Mouse (Mus musculus): ENCODE measurements around the gene Rasa4. TPM values are rescaled to one million over a fixed set of nuclear protein-coding genes. Genes with fewer than 3 reads are reported as not detected.
A peak's percentile ranks its signal among the peaks of the same experiment; 100 is the strongest.
"Not testable (repeated sequence)": the region's sequence is repeated elsewhere in the genome, so short reads cannot be mapped to it uniquely, and the experiment has no call there.

Gene Rasa4
- polyA plus RNA-seq, 1 experiment, result 9.1 TPM

DNA sequence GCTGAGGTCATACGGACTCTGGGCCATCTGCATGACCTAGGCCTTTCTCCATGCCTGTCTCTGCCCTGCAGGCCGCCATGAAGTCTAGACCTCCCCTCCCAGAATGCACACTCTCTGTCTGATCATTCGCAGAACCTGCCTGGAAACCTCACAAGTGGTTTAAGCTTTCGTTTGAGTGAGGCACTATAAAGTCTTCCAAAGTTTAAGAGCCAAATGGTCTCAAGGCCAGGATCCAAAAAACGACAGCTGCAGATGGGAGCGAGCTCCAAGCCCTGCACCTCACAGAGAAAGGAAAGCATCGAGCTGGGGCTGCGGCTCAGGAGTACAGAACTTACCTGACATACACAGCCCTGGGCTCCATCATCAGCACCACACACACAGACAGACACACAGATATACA lies 68.6 kb downstream of the Rasa4 start:
- 62% methylated on average over 8 of the region's 8 CpGs for WGBS
- TF ChIP-seq POLR2A (IDR thresholded peaks at IDR 0.05; ENCODE audit: low read depth, low read length) (no peak), CTCF (conservative IDR thresholded peaks at IDR 0.05; ENCODE audit: insufficient read depth, insufficient read length, low read depth, low read length) (no peak)
- Histone ChIP-seq H3K4me1 (ENCODE audit: control insufficient read depth, insufficient read depth, low read length) (no peaks in the 10 kb centered on the region), H3K27me3 (replicated peaks; ENCODE audit: control insufficient read depth, insufficient read depth, low read length) (no peaks in the 10 kb centered on the region), H3K36me3 (ENCODE audit: control insufficient read depth, insufficient read depth, low read length) (no peaks in the 10 kb centered on the region), H3K4me3 (ENCODE audit: insufficient read depth, low read depth, low read length) (no peak overlapping the region), H3K27ac (ENCODE audit: insufficient read depth, low read depth, low read length) (no peak overlapping the region)
- no peak for DNase-seq

DNA sequence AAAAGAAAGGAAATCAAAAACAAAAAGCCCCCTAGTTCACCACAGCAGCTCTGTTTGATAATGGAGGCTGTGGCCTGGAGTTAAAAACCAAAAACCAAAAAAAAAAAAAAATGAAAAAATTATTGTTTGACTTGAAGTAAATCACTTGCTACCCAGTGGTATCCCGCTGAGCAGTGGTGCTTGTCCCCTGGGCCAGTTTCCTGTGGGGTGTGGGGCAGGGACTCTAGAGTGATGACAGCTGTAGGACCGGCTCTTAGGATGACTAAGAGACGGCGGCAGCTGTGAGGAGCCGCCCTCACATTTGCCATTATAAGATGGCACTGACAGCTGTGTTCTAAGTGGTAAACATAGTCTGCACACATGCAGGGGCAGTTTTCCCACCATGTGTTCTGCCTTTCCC lies 71.7 kb downstream of the Rasa4 start:
- peak; percentile 33 for DNase-seq
- Histone ChIP-seq H3K27me3 (replicated peaks; ENCODE audit: control insufficient read depth, insufficient read depth, low read length) (no peaks in the 10 kb centered on the region), H3K4me3 (ENCODE audit: insufficient read depth, low read depth, low read length) (no peak overlapping the region), H3K27ac (ENCODE audit: insufficient read depth, low read depth, low read length) (no peak overlapping the region), H3K36me3 (ENCODE audit: control insufficient read depth, insufficient read depth, low read length) (no peaks in the 10 kb centered on the region), H3K4me1 (ENCODE audit: control insufficient read depth, insufficient read depth, low read length) (no peaks in the 10 kb centered on the region)
- WGBS, result 69% methylated on average over 5 of the region's 5 CpGs
- TF ChIP-seq CTCF (conservative IDR thresholded peaks at IDR 0.05; ENCODE audit: insufficient read depth, insufficient read length, low read depth, low read length) (no peak), POLR2A (IDR thresholded peaks at IDR 0.05; ENCODE audit: low read depth, low read length) (no peak)

DNA sequence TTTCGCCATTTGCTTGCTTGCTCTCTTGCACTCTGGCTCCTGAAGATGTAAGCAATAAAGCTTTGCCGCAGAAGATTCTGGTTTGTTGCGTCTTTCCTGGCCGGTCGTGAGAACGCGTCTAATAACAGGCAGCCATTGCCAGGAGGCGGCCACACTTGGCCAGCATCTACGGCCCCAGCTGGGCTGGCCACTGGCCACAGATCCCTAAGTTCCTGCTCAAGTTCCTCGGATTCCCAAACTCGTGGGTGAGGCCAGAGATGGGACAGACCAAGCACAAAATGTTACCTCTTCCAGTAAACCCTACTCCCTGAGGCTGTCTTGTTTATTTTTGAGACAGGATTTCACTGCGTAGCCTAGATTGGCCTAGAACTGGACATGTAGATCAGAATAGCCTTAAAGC lies 76.4 kb downstream of the Rasa4 start:
- peak; percentile 36 for DNase-seq
- not testable (repeated sequence) for H3K36me3 ChIP-seq (ENCODE audit: control insufficient read depth, insufficient read depth, low read length); H3K4me1 ChIP-seq (ENCODE audit: control insufficient read depth, insufficient read depth, low read length); H3K4me3 ChIP-seq (ENCODE audit: insufficient read depth, low read depth, low read length); H3K27ac ChIP-seq (ENCODE audit: insufficient read depth, low read depth, low read length); H3K27me3 ChIP-seq (replicated peaks; ENCODE audit: control insufficient read depth, insufficient read depth, low read length)
- 79% methylated on average over 11 of the region's 12 CpGs for WGBS

Other genes with a start within 250 kb of the Rasa4 start
- gene Hspb1, start 196.0 kb upstream of the Rasa4 start, polyA plus RNA-seq (2012; rRNA removed), result 77.2 and 77.8 TPM in 2 replicates
- 47.9 and 57.1 TPM in 2 replicates for gene Ywhag, start 149.3 kb upstream of the Rasa4 start, polyA plus RNA-seq (2012; rRNA removed)
- 4.3 and 5.0 TPM in 2 replicates for gene Ssc4d, start 109.4 kb upstream of the Rasa4 start, polyA plus RNA-seq (2012; rRNA removed)
- gene Zp3, start 103.8 kb upstream of the Rasa4 start, polyA plus RNA-seq (2012; rRNA removed), result 0.08 TPM in 1 of 2 replicates, not detected in the other
- 16.3 and 16.7 TPM in 2 replicates for gene Dtx2, start 89.1 kb upstream of the Rasa4 start, polyA plus RNA-seq (2012; rRNA removed)
- gene Upk3b, start 45.4 kb upstream of the Rasa4 start, polyA plus RNA-seq (2012; rRNA removed), result 7.7 and 8.1 TPM in 2 replicates
- gene Upk3bl, start 29.4 kb upstream of the Rasa4 start, polyA plus RNA-seq (2012; rRNA removed), result 0.52 and 0.96 TPM in 2 replicates
- 88.9 and 103 TPM in 2 replicates for gene Polr2j, start 32.7 kb downstream of the Rasa4 start, polyA plus RNA-seq (2012; rRNA removed)
- gene Lrwd1, start 52.2 kb downstream of the Rasa4 start, polyA plus RNA-seq (2012; rRNA removed), result 18.4 and 19.9 TPM in 2 replicates
- 11.1 and 11.8 TPM in 2 replicates for gene Alkbh4, start 52.2 kb downstream of the Rasa4 start, polyA plus RNA-seq (2012; rRNA removed)
- gene Orai2, start 86.8 kb downstream of the Rasa4 start, polyA plus RNA-seq (2012; rRNA removed), result 9.7 and 12.7 TPM in 2 replicates
- 9.0 and 14.1 TPM in 2 replicates for gene Prkrip1, start 115.0 kb downstream of the Rasa4 start, polyA plus RNA-seq (2012; rRNA removed)
- gene Sh2b2, start 162.6 kb downstream of the Rasa4 start, polyA plus RNA-seq (2012; rRNA removed), result 7.5 and 8.7 TPM in 2 replicates